Mouse (Mus musculus) limb, embryonic 14.5 days (tissue): ENCODE results near the gene Psma4. TPM values are rescaled to one million over a fixed set of nuclear protein-coding genes. Genes with fewer than 3 reads are reported as not detected.

Experiments
- ATAC-seq: fragments of 200-750 bp; cut with Nextera tagmentation; 2 replicates; pipeline ENCODE4 v1.8.0; 2017; ENCODE audit warnings: low read depth, moderate number of reproducible peaks, moderate TSS enrichment; ENCODE audit not compliant: low FRiP score
- DNase-seq: peaks from one replicate; pipeline ENCODE4 v3.0.0-alpha.2; 2015; ENCODE audit warnings: low spot score
- H3K27ac ChIP-seq: fragments of 300-500 bp; sonication (generic); replicated peaks from 2 replicates; pipeline ENCODE4 v1.5.1; 2014; ENCODE audit warnings: low read depth, mild to moderate bottlenecking, low read length, moderate library complexity, mixed read lengths
- H3K27me3 ChIP-seq: fragments of 300-500 bp; sonication (generic); 2 replicates; pipeline ENCODE4 v1.6.1; 2014; ENCODE audit warnings: low read length, mixed read lengths; ENCODE audit not compliant: control insufficient read depth, insufficient read depth
- H3K36me3 ChIP-seq: fragments of 300-500 bp; sonication (generic); 2 replicates; pipeline ENCODE4 v1.6.1; 2014; ENCODE audit warnings: mild to moderate bottlenecking, low read length, moderate library complexity, mixed read lengths; ENCODE audit not compliant: control insufficient read depth, insufficient read depth
- H3K4me1 ChIP-seq: fragments of 300-500 bp; sonication (generic); 2 replicates; pipeline ENCODE4 v1.6.1; 2014; ENCODE audit warnings: antibody characterized with exemption, low read length, mixed read lengths; ENCODE audit not compliant: control insufficient read depth, insufficient read depth
- H3K4me2 ChIP-seq: fragments of 300-500 bp; sonication (generic); replicated peaks from 2 replicates; pipeline ENCODE4 v1.6.1; 2014; ENCODE audit warnings: low read depth, mild to moderate bottlenecking, low read length, moderate library complexity; ENCODE audit not compliant: severe bottlenecking
- H3K4me3 ChIP-seq: fragments of 300-500 bp; sonication (generic); replicated peaks from 2 replicates; pipeline ENCODE4 v1.5.1; 2014; ENCODE audit warnings: low read length
- H3K9ac ChIP-seq: fragments of 300-500 bp; sonication (generic); 2 replicates; pipeline ENCODE4 v1.6.1; 2014; ENCODE audit warnings: mild to moderate bottlenecking, low read depth, low read length, moderate library complexity; ENCODE audit not compliant: severe bottlenecking
- H3K9me3 ChIP-seq: fragments of 300-500 bp; sonication (generic); 2 replicates; pipeline ENCODE4 v1.6.1; 2016; ENCODE audit warnings: low read length; ENCODE audit not compliant: control insufficient read depth
- POLR2A ChIP-seq: fragments of 200-500 bp; IDR thresholded peaks from 2 replicates; pipeline ENCODE4 v1.8.0; 2012; ENCODE audit warnings: inconsistent platforms, mild to moderate bottlenecking, moderate library complexity, borderline replicate concordance; ENCODE audit not compliant: insufficient read depth, insufficient read length; ENCODE audit errors: extremely low read depth
- WGBS: fragments of 180-500 bp; shearing (Covaris S2); extraction: QIAGEN DNeasy Blood & Tissue Kit; methylation state at CpG from one replicate; pipeline ENCODE4 v1.1.7; 2014; 5-methylcytosine and 5-hydroxymethylcytosine counted together
- polyA plus RNA-seq, 2 experiments: library from polyadenylated mRNA; depleted of rRNA in 1 of 2; stranded (reverse) in 1 of 2; unstranded in 1 of 2; fragments of >200 nt; fragmentation: Nextera tagmentation in 1 of 2; extraction: Ambion mirVana in 1 of 2; gene quantifications; 2 replicates each; pipeline versions ENCODE4 v1.2.1 to v1.2.3; 2012 to 2014

Gene Psma4
- polyA plus RNA-seq, 2 experiments, result 221 to 296 TPM

- Histone ChIP-seq H3K27ac (no peak overlapping the region), H3K36me3 (no peaks in the 10 kb centered on the region), H3K4me3 (no peak overlapping the region), H3K9ac (no peak overlapping the region), H3K4me1 (no peaks in the 10 kb centered on the region), H3K9me3 (no peaks in the 10 kb centered on the region), H3K27me3 (no peaks in the 10 kb centered on the region), H3K4me2 (no peak overlapping the region)
- 72% methylated on average over 3 of the region's 3 CpGs for WGBS
- ATAC-seq (no peak), DNase-seq (no peak)
- no peak for TF ChIP-seq POLR2A
These were observed 39.8 kb downstream of the Psma4 start for GRCm38 (mm10) chr9:54990362-54990761.

DNA sequence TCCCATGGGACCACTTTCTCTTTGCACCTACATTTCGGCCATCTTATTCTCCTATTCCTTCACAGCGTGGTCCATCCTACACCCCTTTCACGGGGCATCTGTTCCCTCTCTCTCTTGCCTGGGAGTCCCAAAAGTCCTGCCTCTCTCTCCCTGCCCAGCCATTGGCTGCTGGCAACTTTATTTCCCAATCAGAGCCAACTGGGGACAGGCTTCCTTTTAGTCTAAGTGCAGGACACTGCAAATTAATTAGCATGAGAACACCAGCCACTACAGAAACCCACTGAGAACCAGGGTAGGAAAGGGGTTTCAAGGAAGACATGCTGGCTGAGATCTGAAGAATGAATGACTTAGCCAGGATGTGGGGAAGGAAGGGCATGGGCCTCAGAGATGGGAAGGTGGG lies 43.8 kb downstream of the Psma4 start:
- no peak for TF ChIP-seq POLR2A
- H3K4me1 ChIP-seq, result no peaks in the 10 kb centered on the region
- H3K27ac ChIP-seq, result no peak overlapping the region
- H3K4me2 ChIP-seq, result no peak overlapping the region
- 49% methylated on average over 3 of the region's 3 CpGs for WGBS
- H3K9ac ChIP-seq, result no peak overlapping the region
- no peak overlapping the region for H3K4me3 ChIP-seq
- H3K27me3 ChIP-seq, result no peaks in the 10 kb centered on the region
- no peak for ATAC-seq
- H3K36me3 ChIP-seq, result no peaks in the 10 kb centered on the region
- H3K9me3 ChIP-seq, result no peaks in the 10 kb centered on the region
- DNase-seq, result no peak

DNA sequence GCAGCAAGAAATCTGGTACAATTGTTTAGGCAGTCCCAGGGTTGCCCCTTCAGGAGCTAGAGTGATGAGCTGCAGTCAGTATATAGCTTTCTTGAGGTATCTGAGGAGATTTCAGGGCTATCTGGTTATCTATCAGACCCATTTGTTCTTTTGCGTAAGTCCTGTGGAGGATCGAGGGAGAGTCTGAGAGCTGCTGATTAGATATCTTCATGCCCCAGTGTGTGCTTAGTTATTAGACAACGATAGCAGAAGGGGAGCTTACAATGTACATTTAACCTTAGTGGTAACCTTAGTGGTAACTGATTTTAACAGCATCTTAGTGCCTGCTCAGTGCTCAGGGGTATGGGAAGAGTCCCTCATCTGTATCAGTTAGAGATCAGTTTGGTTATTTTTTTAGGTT lies 45.1 kb downstream of the Psma4 start:
- ATAC-seq (no peak), DNase-seq (no peak)
- 84% methylated on average over 3 of the region's 3 CpGs for WGBS
- no peak for TF ChIP-seq POLR2A
- no peak overlapping the region for H3K9ac ChIP-seq
- no peak overlapping the region for H3K27ac ChIP-seq
- no peak overlapping the region for H3K4me2 ChIP-seq
- no peaks in the 10 kb centered on the region for H3K9me3 ChIP-seq
- no peaks in the 10 kb centered on the region for H3K4me1 ChIP-seq
- no peaks in the 10 kb centered on the region for H3K36me3 ChIP-seq
- H3K27me3 ChIP-seq, result no peaks in the 10 kb centered on the region
- no peak overlapping the region for H3K4me3 ChIP-seq

GRCm38 (mm10) chr9:55003609-55004008 lies 53.0 kb downstream of the Psma4 start:
- H3K4me2 ChIP-seq, result no peak overlapping the region
- no peak overlapping the region for H3K9ac ChIP-seq
- H3K9me3 ChIP-seq, result no peaks in the 10 kb centered on the region
- 84% methylated on average over 4 of the region's 4 CpGs for WGBS
- DNase-seq, result no peak
- TF ChIP-seq POLR2A, result no peak
- no peak overlapping the region for H3K27ac ChIP-seq
- no peaks in the 10 kb centered on the region for H3K27me3 ChIP-seq
- H3K4me3 ChIP-seq, result no peak overlapping the region
- H3K36me3 ChIP-seq, result no peaks in the 10 kb centered on the region
- no peaks in the 10 kb centered on the region for H3K4me1 ChIP-seq
- ATAC-seq, result no peak

Other genes starting within 250 kb of the Psma4 start
- gene Wdr61, start 216.3 kb upstream of the Psma4 start, polyA plus RNA-seq (2012; rRNA removed), result 96.1 and 105 TPM in 2 replicates
- gene Wdr61, start 216.3 kb upstream of the Psma4 start, polyA plus RNA-seq (2014; fragmentation: Nextera tagmentation; extraction: Ambion mirVana), result 159 and 161 TPM in 2 replicates
- gene Crabp1, start 186.0 kb upstream of the Psma4 start, polyA plus RNA-seq (2012; rRNA removed), result 635 and 800 TPM in 2 replicates
- gene Crabp1, start 186.0 kb upstream of the Psma4 start, polyA plus RNA-seq (2014; fragmentation: Nextera tagmentation; extraction: Ambion mirVana), result 716 and 755 TPM in 2 replicates
- gene Ireb2, start 87.0 kb upstream of the Psma4 start, polyA plus RNA-seq (2012; rRNA removed), result 39.2 and 39.9 TPM in 2 replicates
- gene Ireb2, start 87.0 kb upstream of the Psma4 start, polyA plus RNA-seq (2014; fragmentation: Nextera tagmentation; extraction: Ambion mirVana), result 38.0 and 43.0 TPM in 2 replicates
- 4.3 and 4.5 TPM in 2 replicates for gene Hykk, start 33.5 kb upstream of the Psma4 start, polyA plus RNA-seq (2012; rRNA removed)
- 5.9 TPM in 2 replicates for gene Hykk, start 33.5 kb upstream of the Psma4 start, polyA plus RNA-seq (2014; fragmentation: Nextera tagmentation; extraction: Ambion mirVana)
- 0.20 TPM in 1 of 2 replicates, not detected in the other for gene AY074887, start 208 bp downstream of the Psma4 start, polyA plus RNA-seq (2012; rRNA removed)
- 0.43 and 1.2 TPM in 2 replicates for gene AY074887, start 208 bp downstream of the Psma4 start, polyA plus RNA-seq (2014; fragmentation: Nextera tagmentation; extraction: Ambion mirVana)
- 1.5 and 2.1 TPM in 2 replicates for gene Chrna5, start 30.1 kb downstream of the Psma4 start, polyA plus RNA-seq (2012; rRNA removed)
- 1.4 and 2.6 TPM in 2 replicates for gene Chrna5, start 30.1 kb downstream of the Psma4 start, polyA plus RNA-seq (2014; fragmentation: Nextera tagmentation; extraction: Ambion mirVana)
- gene Chrna3, start 75.8 kb downstream of the Psma4 start, polyA plus RNA-seq (2012; rRNA removed), result 0.05 and 0.18 TPM in 2 replicates
- gene Chrna3, start 75.8 kb downstream of the Psma4 start, polyA plus RNA-seq (2014; fragmentation: Nextera tagmentation; extraction: Ambion mirVana), result 0.14 and 0.18 TPM in 2 replicates
- gene Chrnb4, start 98.0 kb downstream of the Psma4 start, polyA plus RNA-seq (2012; rRNA removed), result 0.57 and 0.85 TPM in 2 replicates
- 0.18 and 0.39 TPM in 2 replicates for gene Chrnb4, start 98.0 kb downstream of the Psma4 start, polyA plus RNA-seq (2014; fragmentation: Nextera tagmentation; extraction: Ambion mirVana)
- gene Ube2q2, start 198.1 kb downstream of the Psma4 start, polyA plus RNA-seq (2012; rRNA removed), result 18.8 and 19.8 TPM in 2 replicates
- 40.6 and 44.6 TPM in 2 replicates for gene Ube2q2, start 198.1 kb downstream of the Psma4 start, polyA plus RNA-seq (2014; fragmentation: Nextera tagmentation; extraction: Ambion mirVana)